ENCODE assay signal across 30 mouse cellular contexts in genomic region chr4:117224122-117224521, GRCm38 (mm10). TPM values are rescaled to one million over a fixed set of nuclear protein-coding genes. Genes with fewer than 3 reads are reported as not detected.
A peak's percentile ranks its signal among the peaks of the same experiment; 100 is the strongest.
DNase-seq lines count a peak whose midpoint lies in the region; ATAC-seq and TF ChIP-seq lines count a peak whose summit lies in the region.
"Had no signal": no experiment of that assay in that cellular context is flagged by ENCODE, and none has a peak within 500 bp of the region (broad histone marks: within the 10 kb centered on the region; RNA-seq: fewer than 3 reads in every experiment).

No protein-coding gene starts in this region.

- no peak overlapping the region for H3K4me3 ChIP-seq in left cerebral cortex, adult 2 months
- H3K4me3 ChIP-seq: embryonic facial prominence, embryonic 15.5 days; heart, embryonic 12.5 days; hindbrain, embryonic 12.5 days; hindbrain, embryonic 15.5 days had no signal

- intact Hi-C loops in left cerebral cortex, adult 2 months (cut with DNase I): no loop called here
- intact Hi-C loops in left cerebral cortex, postnatal 14 days (cut with DNase I): no loop called here

- TF ChIP-seq CTCF in left cerebral cortex, adult 2 months (IDR thresholded peaks at IDR 0.05): no peak

- no peak for DNase-seq in frontal cortex, adult 2 months (ENCODE audit: extremely low spot score in 1 of 2, low spot score in 1 of 2)
- no peak for DNase-seq in left cerebral cortex, adult 2 months (ENCODE audit: extremely low spot score in 1 of 2, low spot score in 2 of 2)
- no peak for DNase-seq in left cerebral cortex, postnatal 14 days (ENCODE audit: low spot score in 2 of 2)
- peak; percentile 38 for DNase-seq in right cerebral cortex, adult 18-20 months
- no peak for DNase-seq in right cerebral cortex, postnatal 25 days
- DNase-seq in layer of hippocampus, postnatal 36 days: no peak
- DNase-seq: adrenal gland, adult 2 months; adrenal gland, postnatal 14 days; B cell, adult 2 months; cerebellum, adult 11-12 months; cerebellum, adult 8-10 months; cerebellum, postnatal 10 days; cerebellum, postnatal 36 days; embryo, embryonic 11 days; forebrain, postnatal 0 days; gastrocnemius, postnatal 10 days; gastrocnemius, postnatal 36 days; heart, postnatal 14 days had no signal

- peak; percentile 64; the same call in 1 of the 2 replicates for ATAC-seq in frontal cortex, adult (ENCODE audit: low TSS enrichment)
- ATAC-seq: forebrain, embryonic 14.5 days; forebrain, postnatal 0 days; Patski had no signal

- peak overlapping the region; percentile 28; the same call in 1 of the 2 replicates for H3K27ac ChIP-seq in left cerebral cortex, adult 2 months
- H3K27ac ChIP-seq: embryonic facial prominence, embryonic 15.5 days; hindbrain, embryonic 12.5 days; hindbrain, embryonic 15.5 days had no signal

RNA-seq across cellular contexts. Expression of gene Tmem53, which starts 27.6 kb away (rescaled TPM):
- 6.3 and 7.9 TPM in 2 replicates for polyA plus RNA-seq in frontal cortex, adult 2 months (2012; rRNA removed)
- 1 to 10 TPM; 5.0 to 5.4 TPM for total RNA-seq in left cerebral cortex, adult 2 months (2021)
- 1 to 10 TPM; 2.3 to 3.6 TPM for total RNA-seq in left cerebral cortex, postnatal 14 days (2021)
- 1 to 10 TPM; 4.8 to 6.1 TPM for total RNA-seq in layer of hippocampus, postnatal 36 days (2021)
- total RNA-seq: hematopoietic stem cell, adult 5-6 weeks had no signal

RNA-seq across cellular contexts. Expression of gene Armh1, which starts 27.8 kb away (rescaled TPM):
- 0.67 and 1.00 TPM in 2 replicates for polyA plus RNA-seq in frontal cortex, adult 2 months (2012; rRNA removed)
- under 1 TPM in 1 of 2 experiments, not detected in 1; 0.63 TPM for total RNA-seq in left cerebral cortex, adult 2 months (2021)
- total RNA-seq in left cerebral cortex, postnatal 14 days (2021): under 1 TPM; 0.24 to 0.59 TPM
- under 1 TPM; 0.43 to 0.82 TPM for total RNA-seq in layer of hippocampus, postnatal 36 days (2021)
- total RNA-seq: CH12.LX; G1E; gastrocnemius, adult 18-20 months; gastrocnemius, postnatal 36 days; granulocyte monocyte progenitor cell, adult 5-6 weeks; hematopoietic stem cell, adult 5-6 weeks had no signal
- polyA plus RNA-seq: G1E had no signal

RNA-seq across cellular contexts. Expression of gene Kif2c, which starts 41.7 kb away (rescaled TPM):
- 0.32 and 0.46 TPM in 2 replicates for polyA plus RNA-seq in frontal cortex, adult 2 months (2012; rRNA removed)
- total RNA-seq in left cerebral cortex, adult 2 months (2021): not detected
- under 1 TPM; 0.46 to 0.61 TPM for total RNA-seq in left cerebral cortex, postnatal 14 days (2021)
- under 1 TPM; 0.40 to 0.46 TPM for total RNA-seq in layer of hippocampus, postnatal 36 days (2021)
- total RNA-seq: gastrocnemius, adult 18-20 months had no signal
